Mouse (Mus musculus): ENCODE data around the gene Grin2c. TPM values are rescaled to one million over a fixed set of nuclear protein-coding genes. Genes with fewer than 3 reads are reported as not detected.
A peak's percentile ranks its signal among the peaks of the same experiment; 100 is the strongest.

The Grin2c gene
- polyA plus RNA-seq, 1 experiment from 2014 or later = not detected

GRCm38 (mm10) chr11:115244840-115245239, 22.2 kb downstream of the Grin2c start:
- no peak for ATAC-seq (ENCODE audit: insufficient read depth, low FRiP score)

GRCm38 (mm10) chr11:115243783-115244182, 23.3 kb downstream of the Grin2c start:
- Histone ChIP-seq H3K9ac (ENCODE audit: low read length) (no peak overlapping the region), H3K4me2 (ENCODE audit: low read depth, low read length) (no peak overlapping the region), H3K4me3 (replicated peaks; ENCODE audit: low read length) (no peak overlapping the region), H3K27me3 (ENCODE audit: control insufficient read depth, insufficient read depth, low read length) (peaks cover 17% of the 10 kb centered on the region), H3K4me1 (ENCODE audit: control insufficient read depth, insufficient read depth, low read length) (no peaks in the 10 kb centered on the region), H3K36me3 (ENCODE audit: control insufficient read depth, insufficient read depth, low read length) (no peaks in the 10 kb centered on the region), H3K9me3 (replicated peaks; ENCODE audit: control insufficient read depth, low read length) (no peaks in the 10 kb centered on the region), H3K27ac (ENCODE audit: low read length) (no peak overlapping the region)
- ATAC-seq (ENCODE audit: insufficient read depth, low FRiP score) = no peak
- WGBS = 88% methylated on average over 12 of the region's 12 CpGs

More at GRCm38 (mm10) chr11:115244840-115245239, 22.2 kb downstream of the Grin2c start:
- 80% methylated on average over 8 of the region's 8 CpGs for WGBS
- Histone ChIP-seq H3K4me3 (replicated peaks; ENCODE audit: low read length) (no peak overlapping the region), H3K36me3 (ENCODE audit: control insufficient read depth, insufficient read depth, low read length) (no peaks in the 10 kb centered on the region), H3K9me3 (replicated peaks; ENCODE audit: control insufficient read depth, low read length) (no peaks in the 10 kb centered on the region), H3K27me3 (ENCODE audit: control insufficient read depth, insufficient read depth, low read length) (peaks cover 27% of the 10 kb centered on the region), H3K4me2 (ENCODE audit: low read depth, low read length) (no peak overlapping the region), H3K9ac (ENCODE audit: low read length) (no peak overlapping the region), H3K4me1 (ENCODE audit: control insufficient read depth, insufficient read depth, low read length) (peaks cover 3% of the 10 kb centered on the region; the same call in 1 of the 2 replicates), H3K27ac (ENCODE audit: low read length) (no peak overlapping the region)

- Histone ChIP-seq H3K4me1 (ENCODE audit: control insufficient read depth, insufficient read depth, low read length) (no peaks in the 10 kb centered on the region), H3K4me3 (replicated peaks; ENCODE audit: low read length) (no peak overlapping the region), H3K9ac (ENCODE audit: low read length) (no peak overlapping the region), H3K36me3 (ENCODE audit: control insufficient read depth, insufficient read depth, low read length) (no peaks in the 10 kb centered on the region), H3K27me3 (ENCODE audit: control insufficient read depth, insufficient read depth, low read length) (peaks cover 7% of the 10 kb centered on the region; the same call in 1 of the 2 replicates), H3K4me2 (ENCODE audit: low read depth, low read length) (no peak overlapping the region), H3K9me3 (replicated peaks; ENCODE audit: control insufficient read depth, low read length) (no peaks in the 10 kb centered on the region), H3K27ac (ENCODE audit: low read length) (no peak overlapping the region)
- no peak for ATAC-seq (ENCODE audit: insufficient read depth, low FRiP score)
- 61% methylated on average over 3 of the region's 3 CpGs for WGBS
Measured at GRCm38 (mm10) chr11:115242746-115243145, 24.3 kb downstream of the Grin2c start.

- H3K9me3 ChIP-seq (replicated peaks; ENCODE audit: control insufficient read depth, low read length) = no peaks in the 10 kb centered on the region
- no peak overlapping the region for H3K27ac ChIP-seq (ENCODE audit: low read length)
- H3K4me1 ChIP-seq (ENCODE audit: control insufficient read depth, insufficient read depth, low read length) = no peaks in the 10 kb centered on the region
- H3K27me3 ChIP-seq (ENCODE audit: control insufficient read depth, insufficient read depth, low read length) = no peaks in the 10 kb centered on the region
- no peak overlapping the region for H3K4me3 ChIP-seq (replicated peaks; ENCODE audit: low read length)
- ATAC-seq (ENCODE audit: insufficient read depth, low FRiP score) = no peak
- no peak overlapping the region for H3K9ac ChIP-seq (ENCODE audit: low read length)
- WGBS = 78% methylated on average over 11 of the region's 11 CpGs
- no peaks in the 10 kb centered on the region for H3K36me3 ChIP-seq (ENCODE audit: control insufficient read depth, insufficient read depth, low read length)
- H3K4me2 ChIP-seq (ENCODE audit: low read depth, low read length) = no peak overlapping the region
Measured at GRCm38 (mm10) chr11:115241402-115241801, 25.6 kb downstream of the Grin2c start.

GRCm38 (mm10) chr11:115236570-115236969, 30.5 kb downstream of the Grin2c start:
- 23% methylated on average over 5 of the region's 5 CpGs for WGBS
- no peak overlapping the region; the same call in 1 of the 2 replicates for H3K9ac ChIP-seq (ENCODE audit: low read length)
- H3K9me3 ChIP-seq (replicated peaks; ENCODE audit: control insufficient read depth, low read length) = no peaks in the 10 kb centered on the region
- peak overlapping the region; percentile 29; the same call in 1 of the 2 replicates for H3K27ac ChIP-seq (ENCODE audit: low read length)
- H3K4me2 ChIP-seq (ENCODE audit: low read depth, low read length) = no peak overlapping the region
- H3K4me1 ChIP-seq (ENCODE audit: control insufficient read depth, insufficient read depth, low read length) = peaks cover 12% of the 10 kb centered on the region
- ATAC-seq (ENCODE audit: insufficient read depth, low FRiP score) = no peak
- H3K36me3 ChIP-seq (ENCODE audit: control insufficient read depth, insufficient read depth, low read length) = no peaks in the 10 kb centered on the region
- no peak overlapping the region for H3K4me3 ChIP-seq (replicated peaks; ENCODE audit: low read length)
- no peaks in the 10 kb centered on the region for H3K27me3 ChIP-seq (ENCODE audit: control insufficient read depth, insufficient read depth, low read length)

GRCm38 (mm10) chr11:115234320-115235044, 32.6 kb downstream of the Grin2c start:
- Histone ChIP-seq H3K36me3 (ENCODE audit: control insufficient read depth, insufficient read depth, low read length) (no peaks in the 10 kb centered on the region), H3K4me1 (ENCODE audit: control insufficient read depth, insufficient read depth, low read length) (peaks cover 17% of the 10 kb centered on the region), H3K27me3 (ENCODE audit: control insufficient read depth, insufficient read depth, low read length) (no peaks in the 10 kb centered on the region), H3K9ac (ENCODE audit: low read length) (no peak overlapping the region), H3K27ac (ENCODE audit: low read length) (no peak overlapping the region), H3K9me3 (replicated peaks; ENCODE audit: control insufficient read depth, low read length) (no peaks in the 10 kb centered on the region), H3K4me2 (ENCODE audit: low read depth, low read length) (no peak overlapping the region), H3K4me3 (replicated peaks; ENCODE audit: low read length) (no peak overlapping the region)
- WGBS = 75% methylated on average over 15 of the region's 15 CpGs
- no peak for ATAC-seq (ENCODE audit: insufficient read depth, low FRiP score)

- no peak overlapping the region for H3K4me3 ChIP-seq (replicated peaks; ENCODE audit: low read length)
- H3K9me3 ChIP-seq (replicated peaks; ENCODE audit: control insufficient read depth, low read length) = no peaks in the 10 kb centered on the region
- no peaks in the 10 kb centered on the region for H3K36me3 ChIP-seq (ENCODE audit: control insufficient read depth, insufficient read depth, low read length)
- no peak overlapping the region for H3K9ac ChIP-seq (ENCODE audit: low read length)
- peaks cover 17% of the 10 kb centered on the region for H3K4me1 ChIP-seq (ENCODE audit: control insufficient read depth, insufficient read depth, low read length)
- H3K27me3 ChIP-seq (ENCODE audit: control insufficient read depth, insufficient read depth, low read length) = no peaks in the 10 kb centered on the region
- WGBS = 71% methylated on average over 20 of the region's 20 CpGs
- no peak for ATAC-seq (ENCODE audit: insufficient read depth, low FRiP score)
- no peak overlapping the region for H3K4me2 ChIP-seq (ENCODE audit: low read depth, low read length)
- H3K27ac ChIP-seq (ENCODE audit: low read length) = no peak overlapping the region
Measured at GRCm38 (mm10) chr11:115233526-115234290, 33.3 kb downstream of the Grin2c start.

- Histone ChIP-seq H3K4me1 (ENCODE audit: control insufficient read depth, insufficient read depth, low read length) (peaks cover 17% of the 10 kb centered on the region), H3K9ac (ENCODE audit: low read length) (no peak overlapping the region), H3K4me3 (replicated peaks; ENCODE audit: low read length) (no peak overlapping the region), H3K27ac (ENCODE audit: low read length) (no peak overlapping the region), H3K36me3 (ENCODE audit: control insufficient read depth, insufficient read depth, low read length) (no peaks in the 10 kb centered on the region), H3K4me2 (ENCODE audit: low read depth, low read length) (no peak overlapping the region), H3K9me3 (replicated peaks; ENCODE audit: control insufficient read depth, low read length) (no peaks in the 10 kb centered on the region), H3K27me3 (ENCODE audit: control insufficient read depth, insufficient read depth, low read length) (no peaks in the 10 kb centered on the region)
- no peak for ATAC-seq (ENCODE audit: insufficient read depth, low FRiP score)
- WGBS = 88% methylated on average over 5 of the region's 5 CpGs
Measured at GRCm38 (mm10) chr11:115232889-115233288, 34.2 kb downstream of the Grin2c start.

- H3K4me1 ChIP-seq (ENCODE audit: control insufficient read depth, insufficient read depth, low read length) = peaks cover 17% of the 10 kb centered on the region
- H3K36me3 ChIP-seq (ENCODE audit: control insufficient read depth, insufficient read depth, low read length) = no peaks in the 10 kb centered on the region
- peak overlapping the region; percentile 18; the same call in 1 of the 2 replicates for H3K9ac ChIP-seq (ENCODE audit: low read length)
- H3K4me3 ChIP-seq (replicated peaks; ENCODE audit: low read length) = no peak overlapping the region
- peak overlapping the region; percentile 81 for H3K27ac ChIP-seq (ENCODE audit: low read length)
- WGBS = 48% methylated on average over 9 of the region's 9 CpGs
- no peaks in the 10 kb centered on the region for H3K9me3 ChIP-seq (replicated peaks; ENCODE audit: control insufficient read depth, low read length)
- no peaks in the 10 kb centered on the region for H3K27me3 ChIP-seq (ENCODE audit: control insufficient read depth, insufficient read depth, low read length)
- ATAC-seq (ENCODE audit: insufficient read depth, low FRiP score) = no peak
- no peak overlapping the region; the same call in 1 of the 2 replicates for H3K4me2 ChIP-seq (ENCODE audit: low read depth, low read length)
Measured at GRCm38 (mm10) chr11:115231924-115232323, 35.1 kb downstream of the Grin2c start.
